Mouse (Mus musculus) large intestine, adult 2 months (tissue): ENCODE data around the gene Gm14124. TPM values are rescaled to one million over a fixed set of nuclear protein-coding genes. Genes with fewer than 3 reads are reported as not detected.
A peak's percentile ranks its signal among the peaks of the same experiment; 100 is the strongest.
"Not testable (repeated sequence)": the region's sequence is repeated elsewhere in the genome, so short reads cannot be mapped to it uniquely, and the experiment has no call there.

Source experiments
- DNase-seq: peaks from one replicate; pipeline ENCODE4 v3.0.0-alpha.2; 2012; ENCODE audit warnings: low read depth, low spot score
- WGBS: fragments of 180-500 bp; shearing (Covaris S2); methylation state at CpG from one replicate; pipeline ENCODE4 v1.1.7; 2018; 5-methylcytosine and 5-hydroxymethylcytosine counted together
- polyA plus RNA-seq: library from polyadenylated mRNA; depleted of rRNA; stranded (reverse); fragments of >200 nt; gene quantifications from 2 replicates; pipeline ENCODE4 v1.2.3, GENCODE M21; 2012; rRNA removed

Gm14124 gene
- not detected in 2 replicates for polyA plus RNA-seq

DNA sequence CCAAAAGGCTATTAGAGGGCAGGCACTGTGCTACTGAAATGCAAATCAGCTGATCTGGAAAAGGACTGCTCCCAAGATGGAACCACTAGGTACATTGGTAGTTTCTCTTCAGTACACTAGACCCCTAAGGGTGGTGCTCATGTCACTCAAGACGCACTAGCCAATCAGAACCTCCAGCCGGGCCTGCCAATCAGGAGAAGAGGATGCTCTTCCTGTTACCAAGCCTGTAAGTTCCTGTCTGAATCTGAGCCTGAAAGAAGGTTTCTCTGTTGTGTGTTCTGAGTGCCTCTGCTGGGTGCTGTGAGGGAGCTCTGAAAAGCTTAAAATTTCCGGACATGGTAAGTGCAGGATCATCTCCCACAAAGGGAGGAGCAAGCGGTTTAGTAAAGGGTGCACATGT, at the start of gene Gm14124:
TSS of gene Gm14124 (plus strand) at position 227 of the 400 bp plus-strand sequence.
- DNase-seq: not testable (repeated sequence)
- 79% methylated on average over 4 of the region's 4 CpGs for WGBS

GRCm38 (mm10) chr2:150217600-150218362, 39.5 kb upstream of the Gm14124 start, which contains the start of gene Zfp937:
TSS of gene Zfp937 (plus strand) at chr2:150218073.
- WGBS: under 1% methylated on average over 15 of the region's 15 CpGs
- DNase-seq: peak; percentile 21

- 2% methylated on average over 4 of the region's 4 CpGs for WGBS
- not testable (repeated sequence) for DNase-seq
These were observed 39.0 kb upstream of the Gm14124 start for GRCm38 (mm10) chr2:150218363-150218725.

GRCm38 (mm10) chr2:150223263-150223662, 34.1 kb upstream of the Gm14124 start:
- not testable (repeated sequence) for DNase-seq

- WGBS: 93% methylated on average over 2 of the region's 2 CpGs
- DNase-seq: no peak
These were observed 14.1 kb upstream of the Gm14124 start for GRCm38 (mm10) chr2:150243211-150243610.

- whole genome bisulfite sequencing: 50% methylated on average over 2 of the region's 2 CpGs
- not testable (repeated sequence) for DNase-seq
These were observed 1.8 kb upstream of the Gm14124 start, which contains the start of gene Gm21994 for GRCm38 (mm10) chr2:150255491-150255890. TSS of gene Gm21994 (minus strand) at chr2:150255591.

GRCm38 (mm10) chr2:150256861-150257260, 456 bp upstream of the Gm14124 start:
- 60% methylated on average over 2 of the region's 2 CpGs for WGBS
- DNase-seq: not testable (repeated sequence)

- 72% methylated on average over 6 of the region's 6 CpGs for WGBS
- DNase-seq: no peak
These were observed 36.4 kb downstream of the Gm14124 start for GRCm38 (mm10) chr2:150293669-150294068.

GRCm38 (mm10) chr2:150299096-150299495, 41.8 kb downstream of the Gm14124 start:
- DNase-seq: no peak
- WGBS: 20% methylated on average over 1 of the region's 1 CpGs

- no peak for DNase-seq
- 76% methylated on average over 10 of the region's 10 CpGs for WGBS
These were observed 50.0 kb downstream of the Gm14124 start for GRCm38 (mm10) chr2:150307183-150307773.

- peak; percentile 84 for DNase-seq
- 4% methylated on average over 19 of the region's 19 CpGs for WGBS
These were observed 53.9 kb downstream of the Gm14124 start for GRCm38 (mm10) chr2:150310952-150311884.

- no peak for DNase-seq
These were observed 58.8 kb downstream of the Gm14124 start for GRCm38 (mm10) chr2:150316140-150316539.

GRCm38 (mm10) chr2:150318973-150319372, 61.7 kb downstream of the Gm14124 start:
- WGBS: 98% methylated on average over 1 of the region's 1 CpGs
- no peak for DNase-seq

Other genes with a start within 250 kb of the Gm14124 start
- gene Zfp120, start 120.8 kb upstream of the Gm14124 start, polyA plus RNA-seq: 0.73 and 1.0 TPM in 2 replicates
- gene Gm10770, start 77.8 kb upstream of the Gm14124 start, polyA plus RNA-seq: not detected in 2 replicates
- gene Gm14139, start 75.8 kb upstream of the Gm14124 start, polyA plus RNA-seq: not detected in 2 replicates
- gene Zfp937, start 39.4 kb upstream of the Gm14124 start, polyA plus RNA-seq: 0.16 and 0.43 TPM in 2 replicates
- 0.09 and 0.38 TPM in 2 replicates for gene Gm21994, start 1.9 kb upstream of the Gm14124 start, polyA plus RNA-seq
- gene Gm10130, start 66.2 kb downstream of the Gm14124 start, polyA plus RNA-seq: not detected in 2 replicates
- 1.1 and 1.5 TPM in 2 replicates for gene 3300002I08Rik, start 105.2 kb downstream of the Gm14124 start, polyA plus RNA-seq
- 0.14 and 0.22 TPM in 2 replicates for gene Zfp442, start 194.0 kb downstream of the Gm14124 start, polyA plus RNA-seq
- not detected in 2 replicates for gene Zfp345, start 227.6 kb downstream of the Gm14124 start, polyA plus RNA-seq